Mouse (Mus musculus): Measurements from ENCODE around the gene Itgb1bp2. TPM values are rescaled to one million over a fixed set of nuclear protein-coding genes. Genes with fewer than 3 reads are reported as not detected.

Gene Itgb1bp2
- polyA plus RNA-seq, 1 experiment from 2014 or later = 2.3 TPM

- no peak overlapping the region for H3K4me2 ChIP-seq (replicated peaks; ENCODE audit: low read depth, low read length)
- no peak overlapping the region for H3K4me3 ChIP-seq (ENCODE audit: low read depth, low read length)
- H3K36me3 ChIP-seq (ENCODE audit: insufficient read depth, low read length) = no peaks in the 10 kb centered on the region
- no peaks in the 10 kb centered on the region for H3K27me3 ChIP-seq (replicated peaks; ENCODE audit: insufficient read depth, low read length)
- TF ChIP-seq CTCF (IDR thresholded peaks at IDR 0.05) (peak; percentile 52), EP300 (IDR thresholded peaks at IDR 0.05) (no peak)
- no peak overlapping the region for H3K27ac ChIP-seq (ENCODE audit: low read length)
- H3K9me3 ChIP-seq (ENCODE audit: low read length) = no peaks in the 10 kb centered on the region
- H3K4me1 ChIP-seq (ENCODE audit: insufficient read depth, low read depth, low read length) = no peaks in the 10 kb centered on the region
- no peak for DNase-seq (ENCODE audit: low spot score)
- WGBS = 0% methylated on average over 1 of the region's 1 CpGs
- no peak overlapping the region for H3K9ac ChIP-seq (replicated peaks; ENCODE audit: low read depth)
- ATAC-seq = no peak
Observed at GRCm38 (mm10) chrX:101427774-101428173, 21.1 kb upstream of the Itgb1bp2 start.

GRCm38 (mm10) chrX:101428785-101429141, 20.1 kb upstream of the Itgb1bp2 start:
- DNase-seq (ENCODE audit: low spot score) (no peak), ATAC-seq (no peak)
- Histone ChIP-seq H3K4me2 (replicated peaks; ENCODE audit: low read depth, low read length) (peak overlapping the region; percentile 40), H3K9me3 (ENCODE audit: low read length) (no peaks in the 10 kb centered on the region), H3K9ac (replicated peaks; ENCODE audit: low read depth) (no peak overlapping the region), H3K4me3 (ENCODE audit: low read depth, low read length) (peak overlapping the region; percentile 61), H3K27ac (ENCODE audit: low read length) (peak overlapping the region; percentile 94), H3K27me3 (replicated peaks; ENCODE audit: insufficient read depth, low read length) (no peaks in the 10 kb centered on the region), H3K36me3 (ENCODE audit: insufficient read depth, low read length) (no peaks in the 10 kb centered on the region), H3K4me1 (ENCODE audit: insufficient read depth, low read depth, low read length) (no peaks in the 10 kb centered on the region)
- no peak for TF ChIP-seq CTCF (IDR thresholded peaks at IDR 0.05)
- TF ChIP-seq EP300 (IDR thresholded peaks at IDR 0.05) = no peak
- WGBS = 22% methylated on average over 7 of the region's 7 CpGs

- Histone ChIP-seq H3K4me3 (ENCODE audit: low read depth, low read length) (peak within 1 kb of the TSS; percentile 61), H3K4me1 (ENCODE audit: insufficient read depth, low read depth, low read length) (no peaks in the 10 kb centered on the region), H3K9me3 (ENCODE audit: low read length) (no peaks in the 10 kb centered on the region), H3K36me3 (ENCODE audit: insufficient read depth, low read length) (no peaks in the 10 kb centered on the region), H3K27ac (ENCODE audit: low read length) (peak within 1 kb of the TSS; percentile 94), H3K9ac (replicated peaks; ENCODE audit: low read depth) (peak within 1 kb of the TSS; percentile 78), H3K27me3 (replicated peaks; ENCODE audit: insufficient read depth, low read length) (no peaks in the 10 kb centered on the region), H3K4me2 (replicated peaks; ENCODE audit: low read depth, low read length) (peak within 1 kb of the TSS; percentile 55)
- TF ChIP-seq CTCF (IDR thresholded peaks at IDR 0.05) = peak; percentile 59
- TF ChIP-seq EP300 (IDR thresholded peaks at IDR 0.05) = peak; percentile 49; the same call in 1 of the 2 replicates
- WGBS = 13% methylated on average over 47 of the region's 51 CpGs
- ATAC-seq (peak; percentile 97), DNase-seq (ENCODE audit: low spot score) (peak; percentile 97)
Observed at GRCm38 (mm10) chrX:101429142-101429949, 19.5 kb upstream of the Itgb1bp2 start, which contains the start of gene Nono. Gene Nono, plus strand, starts transcription at chrX:101429318.

- peak; percentile 49 for DNase-seq (ENCODE audit: low spot score)
- peak overlapping the region; percentile 91 for H3K27ac ChIP-seq (ENCODE audit: low read length)
- no peaks in the 10 kb centered on the region for H3K36me3 ChIP-seq (ENCODE audit: insufficient read depth, low read length)
- H3K9ac ChIP-seq (replicated peaks; ENCODE audit: low read depth) = peak overlapping the region; percentile 78
- WGBS = 11% methylated on average over 13 of the region's 14 CpGs
- H3K4me2 ChIP-seq (replicated peaks; ENCODE audit: low read depth, low read length) = peak overlapping the region; percentile 55
- no peaks in the 10 kb centered on the region for H3K27me3 ChIP-seq (replicated peaks; ENCODE audit: insufficient read depth, low read length)
- no peaks in the 10 kb centered on the region for H3K4me1 ChIP-seq (ENCODE audit: insufficient read depth, low read depth, low read length)
- H3K4me3 ChIP-seq (ENCODE audit: low read depth, low read length) = peak overlapping the region; percentile 61
- TF ChIP-seq EP300 (IDR thresholded peaks at IDR 0.05) = no peak
- TF ChIP-seq CTCF (IDR thresholded peaks at IDR 0.05) = no peak
- H3K9me3 ChIP-seq (ENCODE audit: low read length) = no peaks in the 10 kb centered on the region
- peak; percentile 34 for ATAC-seq
Observed at GRCm38 (mm10) chrX:101429976-101430375, 18.9 kb upstream of the Itgb1bp2 start.

- WGBS = 36% methylated on average over 1 of the region's 1 CpGs
- H3K36me3 ChIP-seq (ENCODE audit: insufficient read depth, low read length) = no peaks in the 10 kb centered on the region
- no peaks in the 10 kb centered on the region for H3K4me1 ChIP-seq (ENCODE audit: insufficient read depth, low read depth, low read length)
- no peak overlapping the region for H3K4me2 ChIP-seq (replicated peaks; ENCODE audit: low read depth, low read length)
- no peaks in the 10 kb centered on the region for H3K9me3 ChIP-seq (ENCODE audit: low read length)
- no peak overlapping the region for H3K4me3 ChIP-seq (ENCODE audit: low read depth, low read length)
- H3K27me3 ChIP-seq (replicated peaks; ENCODE audit: insufficient read depth, low read length) = no peaks in the 10 kb centered on the region
- TF ChIP-seq CTCF (IDR thresholded peaks at IDR 0.05) (no peak), EP300 (IDR thresholded peaks at IDR 0.05) (no peak)
- DNase-seq (ENCODE audit: low spot score) (no peak), ATAC-seq (no peak)
- no peak overlapping the region for H3K9ac ChIP-seq (replicated peaks; ENCODE audit: low read depth)
- no peak overlapping the region for H3K27ac ChIP-seq (ENCODE audit: low read length)
Observed at GRCm38 (mm10) chrX:101451147-101451546, 2.3 kb downstream of the Itgb1bp2 start.

- Histone ChIP-seq H3K36me3 (ENCODE audit: insufficient read depth, low read length) (no peaks in the 10 kb centered on the region), H3K4me2 (replicated peaks; ENCODE audit: low read depth, low read length) (no peak overlapping the region), H3K9me3 (ENCODE audit: low read length) (no peaks in the 10 kb centered on the region), H3K27me3 (replicated peaks; ENCODE audit: insufficient read depth, low read length) (no peaks in the 10 kb centered on the region), H3K27ac (ENCODE audit: low read length) (no peak overlapping the region), H3K9ac (replicated peaks; ENCODE audit: low read depth) (no peak overlapping the region), H3K4me1 (ENCODE audit: insufficient read depth, low read depth, low read length) (no peaks in the 10 kb centered on the region), H3K4me3 (ENCODE audit: low read depth, low read length) (no peak overlapping the region)
- TF ChIP-seq EP300 (IDR thresholded peaks at IDR 0.05) = no peak
- no peak for TF ChIP-seq CTCF (IDR thresholded peaks at IDR 0.05)
- ATAC-seq = no peak
- DNase-seq (ENCODE audit: low spot score) = peak; percentile 5
- WGBS = 78% methylated on average over 3 of the region's 3 CpGs
Observed at GRCm38 (mm10) chrX:101451591-101451990, 2.7 kb downstream of the Itgb1bp2 start.

Data from lung, postnatal 0 days (tissue).